Mouse (Mus musculus) neural tube, embryonic 14.5 days (tissue): ENCODE results near the gene Arid2. TPM values are rescaled to one million over a fixed set of nuclear protein-coding genes. Genes with fewer than 3 reads are reported as not detected.

ENCODE experiments used
- ATAC-seq: fragments of 200-750 bp; cut with Nextera tagmentation; 2 replicates; pipeline ENCODE4 v1.8.0; 2017; ENCODE audit warnings: low read depth, mild to moderate bottlenecking, moderate TSS enrichment, moderate library complexity
- H3K27ac ChIP-seq: fragments of 300-500 bp; sonication (generic); 2 replicates; pipeline ENCODE4 v1.5.1; 2014; ENCODE audit warnings: low read depth, mild to moderate bottlenecking, control low read depth, low read length, moderate library complexity, mixed read lengths
- H3K27me3 ChIP-seq: fragments of 300-500 bp; sonication (generic); 2 replicates; pipeline ENCODE4 v1.6.1; 2014; ENCODE audit warnings: low read length; ENCODE audit not compliant: control insufficient read depth, insufficient read depth
- H3K36me3 ChIP-seq: fragments of 300-500 bp; sonication (generic); 2 replicates; pipeline ENCODE4 v1.6.1; 2014; ENCODE audit warnings: low read length, mixed read lengths; ENCODE audit not compliant: control insufficient read depth, insufficient read depth
- H3K4me1 ChIP-seq: fragments of 300-500 bp; sonication (generic); 2 replicates; pipeline ENCODE4 v1.6.1; 2014; ENCODE audit warnings: low read length; ENCODE audit not compliant: control insufficient read depth, insufficient read depth
- H3K4me2 ChIP-seq: fragments of 300-500 bp; sonication (generic); 2 replicates; pipeline ENCODE4 v1.6.1; 2014; ENCODE audit warnings: mild to moderate bottlenecking, low read depth, low read length, control low read depth
- H3K4me3 ChIP-seq: fragments of 300-500 bp; sonication (generic); 2 replicates; pipeline ENCODE4 v1.5.1; 2014; ENCODE audit warnings: low read depth, low read length, control low read depth, mixed read lengths
- H3K9ac ChIP-seq: fragments of 300-500 bp; sonication (generic); replicated peaks from 2 replicates; pipeline ENCODE4 v1.6.1; 2014; ENCODE audit warnings: low read depth, mild to moderate bottlenecking, control low read depth, low read length, mixed read lengths
- H3K9me3 ChIP-seq: fragments of 300-500 bp; sonication (generic); 2 replicates; pipeline ENCODE4 v1.6.1; 2016; ENCODE audit warnings: low read length; ENCODE audit not compliant: control insufficient read depth
- WGBS: fragments of 180-500 bp; shearing (Covaris S2); extraction: QIAGEN DNeasy Blood & Tissue Kit; methylation state at CpG from one replicate; pipeline ENCODE4 v1.1.7; 2014; 5-methylcytosine and 5-hydroxymethylcytosine counted together
- polyA plus RNA-seq: library from polyadenylated mRNA; unstranded; fragments of >200 nt; fragmentation: Nextera tagmentation; extraction: Ambion mirVana; gene quantifications from 2 replicates; pipeline ENCODE4 v1.2.1, GENCODE M21; 2014

Arid2 gene
- polyA plus RNA-seq, 1 experiment from 2014 or later: 26.9 TPM

- no peak overlapping the region for H3K4me3 ChIP-seq
- H3K4me2 ChIP-seq: no peak overlapping the region
- H3K27me3 ChIP-seq: no peaks in the 10 kb centered on the region
- H3K9ac ChIP-seq: no peak overlapping the region
- no peak for ATAC-seq
- H3K36me3 ChIP-seq: peaks cover 6% of the 10 kb centered on the region; the same call in 1 of the 2 replicates
- no peaks in the 10 kb centered on the region for H3K9me3 ChIP-seq
- 67% methylated on average over 6 of the region's 6 CpGs for WGBS
- no peak overlapping the region for H3K27ac ChIP-seq
- H3K4me1 ChIP-seq: no peaks in the 10 kb centered on the region
Observed at GRCm38 (mm10) chr15:96345312-96345849, 58.1 kb downstream of the Arid2 start.

- H3K4me2 ChIP-seq: no peak overlapping the region
- H3K4me1 ChIP-seq: no peaks in the 10 kb centered on the region
- WGBS: 87% methylated on average over 9 of the region's 9 CpGs
- no peak for ATAC-seq
- peaks cover 30% of the 10 kb centered on the region for H3K36me3 ChIP-seq
- H3K27ac ChIP-seq: no peak overlapping the region
- no peaks in the 10 kb centered on the region for H3K27me3 ChIP-seq
- H3K4me3 ChIP-seq: no peak overlapping the region
- H3K9me3 ChIP-seq: no peaks in the 10 kb centered on the region
- H3K9ac ChIP-seq: no peak overlapping the region
Observed at GRCm38 (mm10) chr15:96351432-96351831, 64.1 kb downstream of the Arid2 start.

GRCm38 (mm10) chr15:96358871-96359270 is 71.6 kb downstream of the Arid2 start:
- Histone ChIP-seq H3K36me3 (peaks cover 16% of the 10 kb centered on the region), H3K4me2 (no peak overlapping the region), H3K4me3 (no peak overlapping the region), H3K9ac (no peak overlapping the region), H3K4me1 (no peaks in the 10 kb centered on the region), H3K27me3 (no peaks in the 10 kb centered on the region), H3K27ac (no peak overlapping the region), H3K9me3 (no peaks in the 10 kb centered on the region)
- ATAC-seq: no peak
- WGBS: 94% methylated on average over 6 of the region's 6 CpGs

GRCm38 (mm10) chr15:96360614-96361013 is 73.3 kb downstream of the Arid2 start:
- Histone ChIP-seq H3K9me3 (no peaks in the 10 kb centered on the region), H3K4me1 (no peaks in the 10 kb centered on the region), H3K4me3 (no peak overlapping the region), H3K36me3 (peaks cover 21% of the 10 kb centered on the region), H3K9ac (no peak overlapping the region), H3K27ac (no peak overlapping the region), H3K4me2 (no peak overlapping the region), H3K27me3 (no peaks in the 10 kb centered on the region)
- WGBS: 91% methylated on average over 5 of the region's 5 CpGs
- ATAC-seq: no peak

GRCm38 (mm10) chr15:96365351-96365750 is 78.0 kb downstream of the Arid2 start:
- Histone ChIP-seq H3K36me3 (peaks cover 33% of the 10 kb centered on the region), H3K9ac (no peak overlapping the region), H3K9me3 (no peaks in the 10 kb centered on the region), H3K27me3 (no peaks in the 10 kb centered on the region), H3K27ac (no peak overlapping the region), H3K4me2 (no peak overlapping the region), H3K4me3 (no peak overlapping the region), H3K4me1 (no peaks in the 10 kb centered on the region)
- 72% methylated on average over 3 of the region's 3 CpGs for WGBS
- no peak for ATAC-seq

GRCm38 (mm10) chr15:96366176-96366963 is 79.1 kb downstream of the Arid2 start:
- WGBS: 81% methylated on average over 11 of the region's 11 CpGs
- H3K9ac ChIP-seq: no peak overlapping the region
- H3K9me3 ChIP-seq: no peaks in the 10 kb centered on the region
- no peak overlapping the region for H3K4me3 ChIP-seq
- peaks cover 43% of the 10 kb centered on the region for H3K36me3 ChIP-seq
- H3K4me2 ChIP-seq: no peak overlapping the region
- no peaks in the 10 kb centered on the region for H3K4me1 ChIP-seq
- ATAC-seq: no peak
- H3K27me3 ChIP-seq: no peaks in the 10 kb centered on the region
- H3K27ac ChIP-seq: no peak overlapping the region

- H3K9ac ChIP-seq: no peak overlapping the region
- H3K27ac ChIP-seq: no peak overlapping the region
- no peak overlapping the region for H3K4me3 ChIP-seq
- no peak overlapping the region for H3K4me2 ChIP-seq
- H3K27me3 ChIP-seq: no peaks in the 10 kb centered on the region
- no peak for ATAC-seq
- 97% methylated on average over 18 of the region's 18 CpGs for WGBS
- no peaks in the 10 kb centered on the region for H3K4me1 ChIP-seq
- H3K36me3 ChIP-seq: peaks cover 49% of the 10 kb centered on the region
- H3K9me3 ChIP-seq: no peaks in the 10 kb centered on the region
Observed at GRCm38 (mm10) chr15:96371311-96371710, 84.0 kb downstream of the Arid2 start.

- ATAC-seq: no peak
- Histone ChIP-seq H3K4me1 (no peaks in the 10 kb centered on the region), H3K4me2 (no peak overlapping the region), H3K27ac (no peak overlapping the region), H3K9me3 (no peaks in the 10 kb centered on the region), H3K27me3 (no peaks in the 10 kb centered on the region), H3K9ac (no peak overlapping the region), H3K4me3 (no peak overlapping the region), H3K36me3 (peaks cover 52% of the 10 kb centered on the region)
- WGBS: 94% methylated on average over 6 of the region's 6 CpGs
Observed at GRCm38 (mm10) chr15:96372628-96373027, 85.3 kb downstream of the Arid2 start.

- Histone ChIP-seq H3K27me3 (no peaks in the 10 kb centered on the region), H3K36me3 (peaks cover 52% of the 10 kb centered on the region), H3K9me3 (no peaks in the 10 kb centered on the region), H3K4me2 (no peak overlapping the region), H3K27ac (no peak overlapping the region), H3K4me3 (no peak overlapping the region), H3K4me1 (no peaks in the 10 kb centered on the region), H3K9ac (no peak overlapping the region)
- no peak for ATAC-seq
- WGBS: 86% methylated on average over 5 of the region's 5 CpGs
Observed at GRCm38 (mm10) chr15:96373161-96373560, 85.8 kb downstream of the Arid2 start.
